Mouse (Mus musculus) brain, embryonic 14.5 days (tissue): ENCODE results near the gene Icmt. TPM values are rescaled to one million over a fixed set of nuclear protein-coding genes. Genes with fewer than 3 reads are reported as not detected.

Experiments used
- DNase-seq: peaks from one replicate; pipeline ENCODE4 v3.0.0-alpha.2; 2011; ENCODE audit warnings: low read depth
- CTCF ChIP-seq: fragments of 200-500 bp; IDR thresholded peaks from 2 replicates; pipeline ENCODE4 v1.5.1; 2012; ENCODE audit warnings: inconsistent platforms, mild to moderate bottlenecking, moderate library complexity, borderline replicate concordance; ENCODE audit not compliant: insufficient read depth, insufficient read length; ENCODE audit errors: extremely low read depth
- POLR2A ChIP-seq: fragments of 200-500 bp; IDR thresholded peaks from 2 replicates; pipeline ENCODE4 v1.6.1; 2012; ENCODE audit warnings: mild to moderate bottlenecking, inconsistent platforms, borderline replicate concordance; ENCODE audit not compliant: poor library complexity, insufficient read depth, insufficient read length, severe bottlenecking; ENCODE audit errors: extremely low read depth
- polyA plus RNA-seq: library from polyadenylated mRNA; depleted of rRNA; stranded (reverse); fragments of >200 nt; gene quantifications from 2 replicates; pipeline ENCODE4 v1.2.3, GENCODE M21; 2012; rRNA removed

The Icmt gene
- 20.9 and 23.0 TPM in 2 replicates for polyA plus RNA-seq

DNA sequence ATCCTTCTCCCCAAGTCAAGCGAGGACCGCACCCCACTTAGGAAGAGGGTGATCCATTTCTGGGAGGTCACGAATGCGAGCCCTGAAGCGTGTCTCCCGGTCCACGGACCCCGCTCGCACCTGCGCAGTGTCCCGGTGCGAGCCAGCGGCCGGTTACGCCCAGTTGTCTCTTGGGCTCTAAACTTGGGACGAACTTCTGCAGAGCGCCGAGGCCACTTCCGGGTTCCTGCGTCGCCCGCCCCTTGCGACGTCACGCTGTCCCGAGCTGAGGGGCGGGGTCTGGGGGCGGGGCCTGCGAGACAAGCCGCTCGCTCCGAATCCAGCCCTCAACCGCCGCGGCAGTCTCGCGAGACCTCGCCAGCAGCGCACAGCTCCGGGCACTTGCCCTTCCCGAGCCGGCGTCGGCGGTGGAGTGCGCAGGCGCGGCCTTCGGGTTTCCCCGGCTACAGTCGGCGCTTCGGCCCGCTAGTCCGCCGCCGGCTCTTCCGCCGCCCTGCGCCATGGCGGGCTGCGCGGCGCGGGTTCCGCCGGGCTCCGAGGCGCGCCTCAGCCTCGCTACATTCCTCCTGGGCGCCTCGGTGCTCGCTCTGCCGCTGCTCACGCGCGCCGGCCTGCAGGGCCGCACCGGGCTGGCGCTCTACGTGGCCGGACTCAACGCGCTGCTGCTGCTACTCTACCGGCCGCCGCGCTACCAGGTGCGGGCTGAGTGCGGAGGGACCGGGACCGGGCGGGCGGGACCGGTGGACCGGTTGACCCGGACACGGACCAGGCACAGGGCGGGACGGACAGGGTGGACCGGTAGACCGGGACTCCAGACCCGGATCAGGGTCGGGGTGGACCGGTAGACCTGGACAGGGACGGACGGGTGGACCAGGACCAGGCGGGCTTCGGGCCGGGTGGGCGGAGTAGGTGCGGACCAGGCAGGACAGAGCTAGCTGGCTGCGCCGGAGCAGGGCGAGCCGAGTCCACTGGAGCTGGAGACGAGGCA is at the start of gene Icmt:
TSS of gene Icmt (plus strand) at position 354 of the 988 bp plus-strand sequence.
- peak; percentile 99 for DNase-seq
- TF ChIP-seq CTCF: no peak
- TF ChIP-seq POLR2A: peak; percentile 89

DNA sequence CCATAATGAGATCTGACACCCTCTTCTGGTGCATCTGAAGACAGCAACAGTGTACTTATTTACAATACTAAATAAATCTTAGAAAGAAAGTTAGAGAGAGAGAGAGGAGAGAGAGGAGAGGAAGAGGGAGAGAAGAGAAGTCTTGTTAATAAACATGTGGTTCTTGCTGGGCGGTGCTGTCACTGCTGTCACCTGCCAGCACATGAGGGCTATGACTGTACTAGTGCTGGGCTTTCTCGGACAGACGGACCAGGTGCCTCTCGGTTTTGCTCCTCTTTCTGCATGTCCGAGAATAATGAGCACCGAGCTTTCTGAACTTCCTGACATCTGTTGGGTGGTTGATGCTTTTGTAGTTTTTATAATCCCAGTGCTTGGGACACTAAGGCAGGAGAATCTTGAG is 46.4 kb upstream of the Icmt start:
- no peak for DNase-seq
- TF ChIP-seq CTCF (no peak), POLR2A (no peak)

DNA sequence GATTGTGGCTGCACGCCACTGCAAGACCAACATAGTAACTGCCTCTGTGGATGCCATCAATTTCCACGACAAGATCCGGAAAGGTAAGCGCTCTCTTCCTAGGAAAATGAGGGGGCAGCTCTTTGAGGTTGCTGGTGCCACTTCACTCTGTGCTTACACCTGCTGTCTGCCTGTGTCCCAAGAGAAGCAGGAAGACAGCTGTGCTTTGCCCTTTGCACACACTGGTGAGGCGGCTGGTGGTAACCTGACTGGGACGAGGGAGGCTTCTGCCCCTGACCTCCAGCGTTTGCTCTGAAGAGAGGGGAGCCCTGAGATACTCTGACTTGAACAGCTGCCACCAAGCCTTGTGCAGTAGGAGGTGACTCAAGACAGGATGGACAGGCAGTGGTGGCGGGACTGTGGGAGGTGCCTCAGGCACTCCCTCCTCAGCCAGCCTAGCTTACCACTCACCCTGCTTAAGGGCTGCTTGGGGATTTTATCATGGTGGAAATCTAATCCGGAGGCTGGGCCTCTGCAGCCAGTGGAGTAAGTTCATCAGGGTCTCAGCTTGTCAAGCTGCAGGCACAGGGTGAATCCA is 43.8 kb upstream of the Icmt start:
- TF ChIP-seq CTCF (no peak), POLR2A (no peak)

DNA sequence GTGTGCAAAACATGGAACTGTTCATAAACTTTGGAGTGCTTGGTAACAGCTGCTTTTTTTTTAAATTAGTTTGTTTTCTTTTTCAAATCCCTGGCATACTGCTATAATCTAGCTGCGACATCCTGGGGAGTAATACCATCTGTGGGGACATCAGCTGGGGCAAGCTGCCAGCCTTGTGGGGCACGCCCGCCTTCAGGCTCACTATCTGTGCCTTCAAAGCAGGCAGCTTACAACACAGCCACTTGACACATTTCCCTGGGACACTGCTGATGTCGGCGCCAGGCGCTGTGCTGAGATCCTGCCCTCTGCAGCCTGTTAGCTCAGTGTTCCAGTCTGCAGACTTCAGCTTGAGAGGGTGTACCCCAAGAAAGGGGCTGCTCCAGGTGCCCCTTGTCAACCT is 40.0 kb upstream of the Icmt start:
- peak; percentile 83 for DNase-seq

More for the DNA sequence above, 43.8 kb upstream of the Icmt start:
- DNase-seq: no peak

DNA sequence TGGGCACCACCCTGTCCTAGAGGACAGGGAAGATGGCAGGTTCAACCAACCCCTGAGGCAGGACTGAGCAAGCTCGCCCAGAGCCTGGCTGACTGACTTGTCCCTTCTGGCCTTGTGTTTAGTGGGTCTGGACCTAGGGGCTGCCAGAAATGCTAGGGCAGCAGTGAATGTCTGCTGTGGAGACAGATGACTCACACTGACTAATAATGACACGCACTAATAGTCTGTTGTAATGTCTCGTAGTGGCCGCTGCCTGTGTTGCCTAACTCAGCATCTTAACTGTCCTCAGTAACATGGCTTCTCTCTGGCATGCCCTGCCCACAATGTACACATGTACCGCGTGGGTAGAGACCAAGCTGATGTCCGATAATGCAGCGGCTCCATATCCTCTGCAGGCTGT is 36.6 kb upstream of the Icmt start:
- no peak for DNase-seq
- TF ChIP-seq CTCF (no peak), POLR2A (no peak)

More for the DNA sequence above, 40.0 kb upstream of the Icmt start:
- no peak for TF ChIP-seq POLR2A
- TF ChIP-seq CTCF: no peak

DNA sequence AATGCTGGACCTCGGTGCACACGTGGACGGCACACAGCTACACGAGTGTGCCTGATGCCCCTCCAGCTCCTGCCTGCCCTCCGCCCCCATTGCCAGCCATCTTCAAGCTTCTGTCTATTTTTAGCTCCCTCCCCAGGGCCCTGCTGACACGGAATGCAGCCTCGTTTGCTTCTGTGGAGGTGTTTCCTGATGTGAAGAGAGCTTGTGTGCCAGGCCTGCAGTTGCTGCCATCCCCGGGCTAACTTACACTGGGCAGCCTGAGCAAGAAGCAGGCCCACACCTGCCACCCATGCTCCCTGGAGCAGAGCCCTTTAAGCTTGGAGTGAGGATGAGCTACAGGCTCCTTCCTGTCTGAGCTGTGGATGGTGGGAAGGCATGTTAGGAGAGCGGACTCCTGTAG is 34.8 kb upstream of the Icmt start:
- no peak for TF ChIP-seq POLR2A
- no peak for TF ChIP-seq CTCF
- no peak for DNase-seq

DNA sequence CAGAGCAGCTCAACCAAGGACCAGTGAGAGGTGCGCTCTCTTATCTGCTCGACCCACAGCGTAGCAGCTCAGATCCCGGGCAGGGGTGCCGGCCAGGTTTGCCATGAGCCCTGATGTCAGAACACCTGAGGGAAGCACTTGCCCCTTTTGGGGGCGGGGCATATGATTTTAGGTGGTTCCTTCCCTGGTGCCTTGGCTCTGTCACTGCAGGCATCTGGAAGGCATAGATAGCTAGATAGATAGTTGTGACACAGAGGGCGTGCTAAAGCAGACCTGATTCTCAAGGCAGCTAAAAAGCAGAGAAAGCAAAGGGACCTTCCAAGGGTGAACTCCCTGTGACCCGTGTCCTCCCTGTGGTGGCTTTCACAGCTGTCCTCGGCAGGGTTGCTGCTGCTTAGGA is 33.9 kb upstream of the Icmt start:
- DNase-seq: no peak

DNA sequence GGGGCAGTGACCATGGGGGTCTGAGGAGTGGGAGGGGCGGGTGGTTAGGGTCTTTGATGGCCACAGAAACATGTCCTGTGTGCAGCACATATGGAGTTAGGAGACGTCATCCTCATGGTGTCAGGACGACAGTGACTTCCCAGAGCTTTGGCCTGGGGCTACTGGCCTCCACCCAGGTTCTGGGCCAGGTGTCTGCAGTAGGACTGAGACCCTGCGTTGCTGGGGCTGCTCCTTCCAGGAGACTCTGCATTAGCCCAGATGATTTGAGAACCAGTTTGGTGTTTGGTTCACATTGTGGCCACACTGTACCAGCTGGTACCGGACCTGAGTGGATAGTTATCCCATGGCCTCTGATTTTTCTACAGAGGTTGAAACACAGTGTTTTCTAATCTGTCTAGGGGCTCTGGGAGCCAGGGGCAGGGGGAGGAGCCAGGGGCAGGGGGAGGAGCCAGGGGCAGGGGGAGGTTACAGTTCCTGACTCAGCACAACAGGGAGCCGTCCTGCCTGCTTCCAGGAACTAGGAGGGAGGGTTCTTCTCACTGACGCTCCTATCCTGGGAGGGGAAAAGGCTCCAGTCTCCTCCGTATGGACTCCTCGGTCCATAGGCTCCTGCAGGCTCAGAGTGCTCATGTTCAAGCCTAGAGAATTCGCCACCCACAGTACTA is 33.4 kb upstream of the Icmt start:
- TF ChIP-seq POLR2A (no peak), CTCF (no peak)
- peak; percentile 15 for DNase-seq

More for the DNA sequence above, 33.9 kb upstream of the Icmt start:
- TF ChIP-seq POLR2A (no peak), CTCF (no peak)

DNA sequence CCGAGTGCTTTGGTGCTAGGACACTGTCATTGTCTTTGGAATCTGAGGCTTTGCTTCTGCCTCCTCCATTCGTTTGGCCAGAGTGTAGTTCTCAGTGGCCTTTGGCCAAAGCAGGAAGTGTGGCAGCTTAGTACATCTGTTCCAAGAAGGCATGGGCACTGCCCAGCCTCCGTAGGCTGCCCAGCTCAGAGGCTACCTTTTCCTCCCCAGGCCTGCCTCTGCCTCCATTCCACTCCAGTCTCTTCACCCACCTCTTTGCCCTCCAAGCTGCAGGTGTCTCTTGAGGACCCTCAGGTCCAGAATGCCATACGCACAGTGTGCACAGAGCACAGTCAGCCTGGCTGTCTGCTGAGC is 32.9 kb upstream of the Icmt start:
- DNase-seq: no peak
- TF ChIP-seq CTCF (no peak), POLR2A (no peak)

DNA sequence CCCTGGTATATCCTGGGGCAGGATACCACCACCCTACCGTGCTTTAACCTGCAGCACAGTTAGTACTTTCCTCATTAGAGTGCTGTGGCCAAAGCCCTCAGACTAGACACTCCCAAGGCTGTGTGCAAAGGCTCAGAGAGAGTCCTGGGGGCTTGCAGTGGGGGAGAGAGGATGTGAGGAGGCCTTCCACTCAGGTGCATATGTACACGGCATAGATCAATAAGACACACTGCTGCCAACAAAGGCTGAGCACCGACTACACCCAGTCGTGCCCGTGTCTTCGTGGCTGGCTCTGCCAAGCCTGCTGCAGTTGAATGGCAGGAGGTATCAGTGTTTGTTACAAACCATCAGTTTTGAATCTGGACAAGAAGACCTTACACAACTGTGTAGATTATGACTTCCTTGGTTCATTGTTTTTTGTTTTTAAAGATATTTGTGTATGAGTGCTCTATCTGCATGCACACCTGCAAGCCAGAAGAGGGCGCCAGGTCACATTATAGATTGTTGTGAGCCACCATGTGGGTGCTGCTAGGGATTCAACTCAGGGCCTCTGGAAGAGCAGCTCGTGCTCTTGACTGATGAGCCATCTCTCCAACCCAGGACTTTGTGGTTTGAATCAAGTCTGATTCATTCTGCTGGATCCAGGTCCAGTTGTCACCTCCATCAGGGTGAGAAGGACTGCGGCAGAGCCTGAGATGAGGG is 32.0 kb upstream of the Icmt start:
- DNase-seq: no peak
- TF ChIP-seq POLR2A: no peak
- peak; percentile 20; the same call in 1 of the 2 replicates for TF ChIP-seq CTCF
